Mouse (Mus musculus) E14TG2a.4 (cell line): ENCODE results near the gene Gm11985.

Source experiments
- CTCF ChIP-seq: conservative IDR thresholded peaks from 2 replicates; pipeline ENCODE4 v1.5.1; 2014; ENCODE audit warnings: low read length
- NANOG ChIP-seq: IDR thresholded peaks from 2 replicates; pipeline ENCODE4 v1.6.1; 2014; ENCODE audit warnings: borderline replicate concordance, low read length, mixed read lengths

- no peak for TF ChIP-seq CTCF
- no peak for TF ChIP-seq NANOG
Measured at GRCm38 (mm10) chr11:7152371-7152770, 36.0 kb downstream of the Gm11985 start.
